18 mouse cellular contexts compared by ENCODE assay signal in the genomic region with DNA sequence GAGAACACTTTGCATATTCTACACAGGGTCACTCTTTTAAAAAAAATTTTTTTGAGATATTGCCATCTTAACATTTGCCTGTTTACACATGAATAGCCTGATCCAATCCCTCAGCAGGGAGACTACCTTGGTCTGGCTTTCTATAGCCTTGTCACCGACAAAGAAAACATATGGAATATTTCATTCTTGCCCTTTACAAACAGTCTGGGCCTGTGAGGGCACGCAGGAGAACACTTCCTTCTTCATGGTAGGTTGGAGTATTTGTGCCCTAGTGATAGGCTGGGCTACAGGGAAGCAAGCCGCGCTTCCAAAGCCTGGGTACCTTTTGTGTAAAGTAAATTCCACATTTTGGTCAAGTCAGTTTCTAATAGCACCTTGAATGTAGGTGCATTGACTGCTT. TPM values are rescaled to one million over a fixed set of nuclear protein-coding genes. Genes with fewer than 3 reads are reported as not detected.
A peak's percentile ranks its signal among the peaks of the same experiment; 100 is the strongest.
DNase-seq lines count a peak whose midpoint lies in the region; ATAC-seq and TF ChIP-seq lines count a peak whose summit lies in the region.
"Had no signal": no experiment of that assay in that cellular context is flagged by ENCODE, and none has a peak within 500 bp of the region (broad histone marks: within the 10 kb centered on the region; RNA-seq: fewer than 3 reads in every experiment).

No protein-coding gene starts in this region.

- no peak for TF ChIP-seq EP300 in heart, adult 2 months (IDR thresholded peaks at IDR 0.05; ENCODE audit: insufficient read depth, low read depth, low read length)

- H3K4me1 ChIP-seq in heart, adult 2 months (ENCODE audit: control insufficient read depth, insufficient read depth, low read length), result no peaks in the 10 kb centered on the region; the same call in none of the 2 replicates
- H3K4me1 ChIP-seq in hindbrain, embryonic 14.5 days (replicated peaks; ENCODE audit: control insufficient read depth, insufficient read depth, low read length), result peaks cover 11% of the 10 kb centered on the region; the same call in 1 of the 2 replicates
- H3K4me1 ChIP-seq: forebrain, embryonic 13.5 days had no signal

- H3K4me3 ChIP-seq in heart, adult 2 months, result no peak overlapping the region
- H3K4me3 ChIP-seq in hindbrain, embryonic 14.5 days (replicated peaks; ENCODE audit: low read length), result no peak overlapping the region
- H3K4me3 ChIP-seq: forebrain, embryonic 13.5 days had no signal

- ATAC-seq in hindbrain, embryonic 14.5 days (ENCODE audit: low FRiP score), result no peak
- ATAC-seq: forebrain, embryonic 13.5 days; liver, postnatal 0 days had no signal

- H3K4me2 ChIP-seq in hindbrain, embryonic 14.5 days (replicated peaks), result no peak overlapping the region
- H3K4me2 ChIP-seq: forebrain, embryonic 13.5 days had no signal

- H3K9ac ChIP-seq in heart, adult 2 months (ENCODE audit: low read depth, low read length), result no peak overlapping the region
- no peak overlapping the region for H3K9ac ChIP-seq in hindbrain, embryonic 14.5 days
- H3K9ac ChIP-seq: forebrain, embryonic 13.5 days; liver, postnatal 0 days had no signal

- peak; percentile 17 for DNase-seq in heart, adult 11 months
- no peak for DNase-seq in heart, adult 2 months
- peak; percentile 50 for DNase-seq in urinary bladder, postnatal 14 days (ENCODE audit: low spot score)
- DNase-seq in urinary bladder, adult 18-20 months (ENCODE audit: low spot score in 2 of 2), result no peak
- DNase-seq in hindbrain, embryonic 14.5 days (ENCODE audit: low spot score), result no peak
- DNase-seq in kidney, postnatal 36 days, result no peak
- DNase-seq in adrenal gland, postnatal 36 days, result no peak
- DNase-seq in ovary, adult 18-20 months (ENCODE audit: low spot score), result no peak
- DNase-seq: adrenal gland, postnatal 10 days; gastrocnemius, postnatal 36 days; layer of hippocampus, postnatal 36 days; liver; liver, postnatal 0 days; lung, postnatal 36 days; right cerebral cortex, postnatal 14 days; thymus, adult 18-20 months had no signal

- no peak for TF ChIP-seq POLR2A in heart, adult 2 months (IDR thresholded peaks at IDR 0.05; ENCODE audit: insufficient read depth, low read depth, low read length)

- H3K36me3 ChIP-seq in heart, adult 2 months (ENCODE audit: control insufficient read depth, insufficient read depth, low read length), result no peaks in the 10 kb centered on the region
- H3K36me3 ChIP-seq in hindbrain, embryonic 14.5 days (replicated peaks; ENCODE audit: control insufficient read depth, insufficient read depth), result no peaks in the 10 kb centered on the region

- H3K79me2 ChIP-seq in heart, adult 2 months (replicated peaks; ENCODE audit: control insufficient read depth, insufficient read depth, low read length), result 0 out of 2 replicates have a peak, but pooled peaks cover 4% of the 10 kb centered on the region

- no peaks in the 10 kb centered on the region for H3K27me3 ChIP-seq in heart, adult 2 months (ENCODE audit: control insufficient read depth, insufficient read depth, low read length)
- no peaks in the 10 kb centered on the region for H3K27me3 ChIP-seq in hindbrain, embryonic 14.5 days (ENCODE audit: control insufficient read depth, insufficient read depth, low read length)
- H3K27me3 ChIP-seq: CH12.LX had no signal

- H3K27ac ChIP-seq in heart, adult 2 months, result no peak overlapping the region
- H3K27ac ChIP-seq in hindbrain, embryonic 14.5 days, result 0 out of 2 replicates have a peak overlapping the region, but pooled peaks have one; percentile 14
- H3K27ac ChIP-seq: forebrain, embryonic 13.5 days had no signal

- no peaks in the 10 kb centered on the region for H3K9me3 ChIP-seq in hindbrain, embryonic 14.5 days (ENCODE audit: control insufficient read depth, low read length)
- H3K9me3 ChIP-seq: forebrain, embryonic 13.5 days had no signal

- TF ChIP-seq CTCF in heart, adult 2 months (IDR thresholded peaks at IDR 0.05), result no peak

- WGBS in heart, adult 2 months, result 63% methylated on average over 4 of the region's 4 CpGs
- 70% methylated on average over 4 of the region's 4 CpGs for whole genome bisulfite sequencing in hindbrain, embryonic 14.5 days

- intact Hi-C loops in heart, adult 2 months (cut with DNase I), result no loop called here

RNA-seq across cellular contexts. Expression of a gene that starts 11.3 kb away (rescaled TPM):
- total RNA-seq in heart, adult 2 months (2021), result 10 to 100 TPM; 22.1 to 23.7 TPM
- 13.5 and 22.7 TPM in 2 replicates for polyA plus RNA-seq in heart, adult 2 months (2012; rRNA removed)
- 13.1 and 13.6 TPM in 2 replicates for polyA plus RNA-seq in hindbrain, embryonic 14.5 days (2014; fragmentation: Nextera tagmentation; extraction: Ambion mirVana)
- total RNA-seq in adrenal gland, postnatal 36 days (2021), result 100 to 1,000 TPM; 148 to 223 TPM

RNA-seq across cellular contexts. Expression of a gene that starts 38.1 kb away (rescaled TPM):
- 10 to 100 TPM; 43.3 to 43.6 TPM for total RNA-seq in heart, adult 2 months (2021)
- 6.9 and 15.6 TPM in 2 replicates for polyA plus RNA-seq in heart, adult 2 months (2012; rRNA removed)
- polyA plus RNA-seq in hindbrain, embryonic 14.5 days (2014; fragmentation: Nextera tagmentation; extraction: Ambion mirVana), result 224 and 251 TPM in 2 replicates
- 10 to 100 TPM; 93.3 to 93.8 TPM for total RNA-seq in adrenal gland, postnatal 36 days (2021)

Comparison
In these comparisons a context has a peak if more than half of its experiments do, and no peak if none do; other contexts are left out.
1. DNase-seq: peak in heart, adult 11 months (single experiment) and urinary bladder, postnatal 14 days (single experiment); none in heart, adult 2 months (0 of 2), urinary bladder, adult 18-20 months (0 of 2), hindbrain, embryonic 14.5 days (single experiment), kidney, postnatal 36 days (0 of 2), adrenal gland, postnatal 36 days (0 of 2) and ovary, adult 18-20 months (single experiment).
2. RNA of a gene that starts 11.3 kb away (total RNA-seq): 148 to 223 TPM in adrenal gland, postnatal 36 days; 22.1 to 23.7 TPM in heart, adult 2 months; every median in the first group is over 4 times any median in the second.